Mouse (Mus musculus) hindbrain, embryonic 11.5 days (tissue): ENCODE measurements around the gene Gas7. TPM values are rescaled to one million over a fixed set of nuclear protein-coding genes. Genes with fewer than 3 reads are reported as not detected.

Experiments
- ATAC-seq: fragments of 200-750 bp; cut with Nextera tagmentation; 2 replicates; pipeline ENCODE4 v1.8.0; 2017; ENCODE audit warnings: mild to moderate bottlenecking, moderate TSS enrichment, moderate library complexity; ENCODE audit not compliant: low FRiP score
- DNase-seq: peaks from one replicate; pipeline ENCODE4 v3.0.0-alpha.2; 2015; ENCODE audit warnings: low spot score
- H3K27ac ChIP-seq: fragments of 300-500 bp; sonication (generic); 2 replicates; pipeline ENCODE4 v1.5.1; 2014; ENCODE audit warnings: mild to moderate bottlenecking, low read depth, low read length
- H3K27me3 ChIP-seq: fragments of 300-500 bp; sonication (generic); 2 replicates; pipeline ENCODE4 v1.6.1; 2014; ENCODE audit warnings: mild to moderate bottlenecking, low read length, moderate library complexity, mixed read lengths; ENCODE audit not compliant: control insufficient read depth, insufficient read depth
- H3K36me3 ChIP-seq: fragments of 300-500 bp; sonication (generic); 2 replicates; pipeline ENCODE4 v1.6.1; 2014; ENCODE audit warnings: mild to moderate bottlenecking, low read length, moderate library complexity, mixed read lengths; ENCODE audit not compliant: control insufficient read depth, insufficient read depth
- H3K4me1 ChIP-seq: fragments of 300-500 bp; sonication (generic); replicated peaks from 2 replicates; pipeline ENCODE4 v1.6.1; 2014; ENCODE audit warnings: low read length, mixed read lengths; ENCODE audit not compliant: control insufficient read depth, insufficient read depth
- H3K4me2 ChIP-seq: fragments of 300-500 bp; sonication (generic); replicated peaks from 2 replicates; pipeline ENCODE4 v1.6.1; 2014; ENCODE audit warnings: mild to moderate bottlenecking, low read depth, low read length
- H3K4me3 ChIP-seq: fragments of 300-500 bp; sonication (generic); 2 replicates; pipeline ENCODE4 v1.5.1; 2014; ENCODE audit warnings: low read depth, low read length
- H3K9ac ChIP-seq: fragments of 300-500 bp; sonication (generic); 2 replicates; pipeline ENCODE4 v1.6.1; 2014; ENCODE audit warnings: low read depth, low read length
- H3K9me3 ChIP-seq: fragments of 300-500 bp; sonication (generic); 2 replicates; pipeline ENCODE4 v1.6.1; 2016; ENCODE audit warnings: low read length; ENCODE audit not compliant: control insufficient read depth
- WGBS: fragments of 180-500 bp; shearing (Covaris S2); extraction: QIAGEN DNeasy Blood & Tissue Kit; methylation state at CpG from one replicate; pipeline ENCODE4 v1.1.7; 2014; 5-methylcytosine and 5-hydroxymethylcytosine counted together
- polyA plus RNA-seq: library from polyadenylated mRNA; unstranded; fragments of >200 nt; fragmentation: Nextera tagmentation; extraction: Ambion mirVana; gene quantifications from 2 replicates; pipeline ENCODE4 v1.2.1, GENCODE M21; 2014

Gene Gas7
- polyA plus RNA-seq, 1 experiment from 2014 or later: 4.2 TPM

- 0 out of 2 replicates have a peak, but pooled peaks have one; percentile 54 for ATAC-seq
- H3K27me3 ChIP-seq: no peaks in the 10 kb centered on the region
- no peaks in the 10 kb centered on the region for H3K4me1 ChIP-seq
- no peak overlapping the region for H3K9ac ChIP-seq
- no peak overlapping the region; the same call in 1 of the 2 replicates for H3K27ac ChIP-seq
- H3K4me2 ChIP-seq: no peak overlapping the region
- peak; percentile 85 for DNase-seq
- 67% methylated on average over 12 of the region's 12 CpGs for WGBS
- H3K36me3 ChIP-seq: no peaks in the 10 kb centered on the region
- no peaks in the 10 kb centered on the region for H3K9me3 ChIP-seq
- H3K4me3 ChIP-seq: no peak overlapping the region
Measured at GRCm38 (mm10) chr11:67675562-67676540, 220.6 kb downstream of the Gas7 start.

DNA sequence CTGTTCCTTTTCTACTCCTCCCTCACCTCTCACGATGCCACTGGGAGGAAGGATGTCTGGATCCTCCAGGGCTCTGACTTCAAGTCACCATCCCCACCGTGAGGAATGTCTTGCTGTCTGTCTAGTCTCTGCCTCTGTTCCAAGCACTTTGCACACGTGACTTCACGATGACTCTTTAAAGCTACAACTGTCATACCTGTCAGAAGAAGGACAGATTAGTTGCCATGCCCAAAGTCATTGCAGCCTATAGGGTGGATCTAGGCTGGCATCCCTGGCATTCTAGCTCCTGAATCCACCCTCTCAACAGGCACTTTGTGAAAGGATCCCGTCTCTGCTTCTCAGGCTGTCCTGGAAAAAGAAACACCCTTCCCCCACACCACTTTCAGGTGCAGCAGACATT is 224.1 kb downstream of the Gas7 start:
- H3K9me3 ChIP-seq: no peaks in the 10 kb centered on the region
- no peak overlapping the region for H3K9ac ChIP-seq
- no peak for ATAC-seq
- DNase-seq: no peak
- H3K27ac ChIP-seq: no peak overlapping the region
- H3K4me3 ChIP-seq: no peak overlapping the region
- no peak overlapping the region for H3K4me2 ChIP-seq
- no peaks in the 10 kb centered on the region for H3K4me1 ChIP-seq
- H3K36me3 ChIP-seq: no peaks in the 10 kb centered on the region
- no peaks in the 10 kb centered on the region for H3K27me3 ChIP-seq
- WGBS: 76% methylated on average over 5 of the region's 5 CpGs

DNA sequence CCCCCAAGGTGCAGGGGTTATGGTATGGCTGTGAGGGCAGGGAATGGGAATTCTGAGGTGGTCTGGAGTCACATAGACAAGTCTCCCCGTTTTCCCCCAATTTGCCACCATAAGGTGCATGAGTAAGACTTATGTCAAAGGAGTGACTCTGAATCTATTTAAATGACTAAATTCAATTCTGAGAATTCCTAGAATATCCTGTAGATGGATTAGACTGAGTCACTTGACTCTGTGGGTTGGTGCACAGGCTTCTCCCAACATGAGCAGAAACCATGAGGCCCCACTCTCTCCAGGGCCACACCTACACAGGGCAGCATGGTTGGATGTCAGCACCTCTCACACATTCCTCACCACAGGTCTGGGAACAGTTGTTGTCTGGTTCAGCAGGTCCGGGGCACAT is 224.7 kb downstream of the Gas7 start:
- DNase-seq: no peak
- H3K9me3 ChIP-seq: no peaks in the 10 kb centered on the region

GRCm38 (mm10) chr11:67681871-67682270 is 226.6 kb downstream of the Gas7 start:
- Histone ChIP-seq H3K36me3 (no peaks in the 10 kb centered on the region), H3K4me2 (no peak overlapping the region), H3K9me3 (no peaks in the 10 kb centered on the region), H3K27me3 (no peaks in the 10 kb centered on the region), H3K4me3 (no peak overlapping the region), H3K9ac (no peak overlapping the region), H3K4me1 (no peaks in the 10 kb centered on the region), H3K27ac (no peak overlapping the region)
- no peak for ATAC-seq
- no peak for DNase-seq
- WGBS: 83% methylated on average over 3 of the region's 3 CpGs

More for the DNA sequence above, 224.7 kb downstream of the Gas7 start:
- Histone ChIP-seq H3K36me3 (no peaks in the 10 kb centered on the region), H3K9ac (no peak overlapping the region), H3K27ac (no peak overlapping the region), H3K27me3 (no peaks in the 10 kb centered on the region), H3K4me1 (no peaks in the 10 kb centered on the region), H3K4me2 (no peak overlapping the region), H3K4me3 (no peak overlapping the region)
- ATAC-seq: no peak
- WGBS: 93% methylated on average over 2 of the region's 2 CpGs

- DNase-seq: no peak
- 76% methylated on average over 2 of the region's 2 CpGs for WGBS
- no peaks in the 10 kb centered on the region for H3K4me1 ChIP-seq
Measured at GRCm38 (mm10) chr11:67686109-67686508, 230.9 kb downstream of the Gas7 start.

GRCm38 (mm10) chr11:67694703-67695376 is 239.6 kb downstream of the Gas7 start, which contains the start of gene Rcvrn:
Rcvrn (plus strand) TSS chr11:67695326.
- no peak within 1 kb of the TSS for H3K4me3 ChIP-seq
- no peaks in the 10 kb centered on the region for H3K36me3 ChIP-seq
- no peak within 1 kb of the TSS for H3K27ac ChIP-seq
- no peaks in the 10 kb centered on the region for H3K9me3 ChIP-seq
- H3K27me3 ChIP-seq: no peaks in the 10 kb centered on the region
- no peaks in the 10 kb centered on the region for H3K4me1 ChIP-seq
- no peak within 1 kb of the TSS for H3K9ac ChIP-seq
- 62% methylated on average over 7 of the region's 7 CpGs for WGBS
- no peak for DNase-seq
- no peak within 1 kb of the TSS for H3K4me2 ChIP-seq
- no peak for ATAC-seq

More at GRCm38 (mm10) chr11:67686109-67686508, 230.9 kb downstream of the Gas7 start:
- Histone ChIP-seq H3K4me3 (no peak overlapping the region), H3K9me3 (no peaks in the 10 kb centered on the region), H3K9ac (no peak overlapping the region), H3K27me3 (no peaks in the 10 kb centered on the region), H3K36me3 (no peaks in the 10 kb centered on the region), H3K4me2 (no peak overlapping the region), H3K27ac (no peak overlapping the region)
- ATAC-seq: no peak

- Histone ChIP-seq H3K36me3 (no peaks in the 10 kb centered on the region), H3K27me3 (no peaks in the 10 kb centered on the region), H3K4me2 (no peak overlapping the region), H3K9me3 (no peaks in the 10 kb centered on the region), H3K9ac (no peak overlapping the region), H3K4me3 (no peak overlapping the region), H3K4me1 (no peaks in the 10 kb centered on the region), H3K27ac (no peak overlapping the region)
- no peak for DNase-seq
- 94% methylated on average over 4 of the region's 4 CpGs for WGBS
- ATAC-seq: no peak
Measured at GRCm38 (mm10) chr11:67712976-67713375, 257.7 kb downstream of the Gas7 start.

- no peak overlapping the region for H3K9ac ChIP-seq
- no peaks in the 10 kb centered on the region for H3K9me3 ChIP-seq
- 91% methylated on average over 4 of the region's 4 CpGs for WGBS
- no peak overlapping the region for H3K4me2 ChIP-seq
- H3K27me3 ChIP-seq: no peaks in the 10 kb centered on the region
- H3K4me3 ChIP-seq: no peak overlapping the region
- no peak for ATAC-seq
- H3K4me1 ChIP-seq: no peaks in the 10 kb centered on the region
- no peak for DNase-seq
- no peak overlapping the region for H3K27ac ChIP-seq
- H3K36me3 ChIP-seq: no peaks in the 10 kb centered on the region
Measured at GRCm38 (mm10) chr11:67715382-67715781, 260.1 kb downstream of the Gas7 start.
